Mouse (Mus musculus) CH12.LX (cell line): ENCODE measurements around the gene Mast3. TPM values are rescaled to one million over a fixed set of nuclear protein-coding genes. Genes with fewer than 3 reads are reported as not detected.

Source experiments
- DNase-seq: peaks from one replicate; pipeline ENCODE4 v3.0.0-alpha.2; 2013; ENCODE audit errors: extremely low read depth
- H3K27ac ChIP-seq: 2 replicates; pipeline ENCODE4 v1.5.1; 2012; ENCODE audit warnings: low read depth, mild to moderate bottlenecking, control low read depth, moderate library complexity; ENCODE audit not compliant: insufficient read depth
- H3K27me3 ChIP-seq: replicated peaks from 2 replicates; pipeline ENCODE3; 2012; ENCODE audit warnings: inconsistent platforms
- H3K36me3 ChIP-seq, 2 experiments: replicated peaks in 1 of 2; 2 replicates each; pipeline versions ENCODE3 to v1.6.1; 2012; ENCODE audit warnings: inconsistent platforms in 1 of 2, low read length in 1 of 2, mild to moderate bottlenecking in 1 of 2, mixed read lengths in 1 of 2, moderate library complexity in 1 of 2; ENCODE audit not compliant: control insufficient read depth in 1 of 2, insufficient read depth in 1 of 2
- H3K4me1 ChIP-seq, 2 experiments: 2 replicates each; pipeline ENCODE4 v1.6.1; 2012; ENCODE audit warnings: inconsistent platforms in 1 of 2, moderate library complexity in 1 of 2; ENCODE audit not compliant: insufficient read depth in 2 of 2, control insufficient read depth in 1 of 2
- H3K4me2 ChIP-seq: 2 replicates; pipeline ENCODE4 v1.6.1; 2012; ENCODE audit warnings: low read depth, mild to moderate bottlenecking, control low read depth; ENCODE audit not compliant: poor library complexity, insufficient read depth, severe bottlenecking
- H3K4me3 ChIP-seq, 3 experiments: fragments of 150-350 bp in 1 of 3; sonication (generic) in 1 of 3; replicated peaks in 1 of 3; 2 replicates each; pipeline versions ENCODE3 to v1.5.1; 2011 to 2012; ENCODE audit warnings: low read depth in 2 of 3, low read length in 2 of 3, mild to moderate bottlenecking in 2 of 3, moderate library complexity in 2 of 3, control low read depth in 1 of 3, improper control_type of control experiment in 1 of 3, inconsistent platforms in 1 of 3, mixed read lengths in 1 of 3; ENCODE audit not compliant: poor library complexity in 1 of 3
- H3K79me2 ChIP-seq: replicated peaks from 2 replicates; pipeline ENCODE4 v1.6.1; 2012; ENCODE audit warnings: mild to moderate bottlenecking, moderate library complexity; ENCODE audit not compliant: control insufficient read depth, poor library complexity, insufficient read depth, severe bottlenecking; ENCODE audit errors: extremely low read depth
- H3K9ac ChIP-seq: 2 replicates; pipeline ENCODE4 v1.6.1; 2012; ENCODE audit warnings: low read depth, mild to moderate bottlenecking, control low read depth, moderate library complexity; ENCODE audit not compliant: insufficient read depth
- H3K9me3 ChIP-seq: replicated peaks from 2 replicates; pipeline ENCODE3; 2012; ENCODE audit warnings: low read length, inconsistent platforms, mixed read lengths
- BHLHE40 ChIP-seq: IDR thresholded peaks from 2 replicates; pipeline ENCODE4 v1.6.1; 2011; ENCODE audit warnings: mild to moderate bottlenecking, low read depth, low read length, improper control_type of control experiment
- CHD2 ChIP-seq: IDR thresholded peaks from 2 replicates; pipeline ENCODE4 v1.6.1; 2011; ENCODE audit warnings: low read length, improper control_type of control experiment
- CTCF ChIP-seq, 2 experiments: IDR thresholded peaks in 1 of 2; conservative IDR thresholded peaks in 1 of 2; 2 replicates each; pipeline ENCODE4 v1.5.1; 2011 to 2012; ENCODE audit warnings: low read depth in 2 of 2, low read length in 2 of 2, improper control_type of control experiment in 1 of 2, inconsistent platforms in 1 of 2, mild to moderate bottlenecking in 1 of 2, moderate library complexity in 1 of 2
- E2F4 ChIP-seq: IDR thresholded peaks from 2 replicates; pipeline ENCODE4 v1.6.1; 2011; ENCODE audit warnings: low read depth, low read length, improper control_type of control experiment; ENCODE audit not compliant: insufficient replicate concordance
- EP300 ChIP-seq: IDR thresholded peaks from 2 replicates; pipeline ENCODE4 v1.6.1; 2011; ENCODE audit warnings: low read length, improper control_type of control experiment
- ETS1 ChIP-seq: conservative IDR thresholded peaks from 2 replicates; pipeline ENCODE4 v1.6.1; 2012; ENCODE audit warnings: low read depth, mild to moderate bottlenecking, inconsistent platforms, low read length, improper control_type of control experiment, moderate library complexity
- HCFC1 ChIP-seq: IDR thresholded peaks from 2 replicates; pipeline ENCODE4 v1.6.1; 2012; ENCODE audit warnings: low read depth, mild to moderate bottlenecking, inconsistent platforms, low read length, improper control_type of control experiment
- IRF4 ChIP-seq: IDR thresholded peaks from 2 replicates; pipeline ENCODE4 v1.6.1; 2014; ENCODE audit warnings: low read depth, mild to moderate bottlenecking, inconsistent platforms, low read length, improper control_type of control experiment
- JUN ChIP-seq: IDR thresholded peaks from 2 replicates; pipeline ENCODE4 v1.6.1; 2011; ENCODE audit warnings: low read depth, mild to moderate bottlenecking, low read length, improper control_type of control experiment, moderate library complexity; ENCODE audit not compliant: insufficient read depth
- MAFK ChIP-seq: IDR thresholded peaks from 2 replicates; pipeline ENCODE4 v1.6.1; 2011; ENCODE audit warnings: low read length, improper control_type of control experiment; ENCODE audit not compliant: insufficient replicate concordance
- MAX ChIP-seq: IDR thresholded peaks from 2 replicates; pipeline ENCODE4 v1.6.1; 2011; ENCODE audit warnings: low read length, improper control_type of control experiment
- MEF2A ChIP-seq: IDR thresholded peaks from 2 replicates; pipeline ENCODE4 v1.6.1; 2014; ENCODE audit warnings: low read depth, mild to moderate bottlenecking, inconsistent platforms, low read length, improper control_type of control experiment, borderline replicate concordance
- MXI1 ChIP-seq: IDR thresholded peaks from 2 replicates; pipeline ENCODE4 v1.6.1; 2011; ENCODE audit warnings: mild to moderate bottlenecking, low read depth, low read length, improper control_type of control experiment
- NELFE ChIP-seq: IDR thresholded peaks from 2 replicates; pipeline ENCODE4 v1.6.1; 2011; ENCODE audit warnings: low read depth, low read length, improper control_type of control experiment
- PAX5 ChIP-seq: IDR thresholded peaks from 2 replicates; pipeline ENCODE4 v1.6.1; 2012; ENCODE audit warnings: low read length, inconsistent platforms, mixed read lengths
- POLR2AphosphoS2 ChIP-seq: IDR thresholded peaks from 2 replicates; pipeline ENCODE4 v1.6.1; 2011; ENCODE audit warnings: low read depth, low read length, improper control_type of control experiment
- RAD21 ChIP-seq: IDR thresholded peaks from 2 replicates; pipeline ENCODE4 v1.6.1; 2011; ENCODE audit warnings: low read depth, mild to moderate bottlenecking, low read length, improper control_type of control experiment, moderate library complexity
- RCOR1 ChIP-seq: conservative IDR thresholded peaks from 2 replicates; pipeline ENCODE4 v1.6.1; 2012; ENCODE audit warnings: low read depth, mild to moderate bottlenecking, inconsistent platforms, low read length, improper control_type of control experiment
- SIN3A ChIP-seq: IDR thresholded peaks from 2 replicates; pipeline ENCODE4 v1.6.1; 2012; ENCODE audit warnings: low read length, improper control_type of control experiment, inconsistent platforms
- SMC3 ChIP-seq: IDR thresholded peaks from 2 replicates; pipeline ENCODE4 v1.6.1; 2011; ENCODE audit warnings: low read depth, low read length, improper control_type of control experiment
- TBP ChIP-seq: conservative IDR thresholded peaks from 2 replicates; pipeline ENCODE4 v1.6.1; 2011; ENCODE audit warnings: low read depth, low read length, improper control_type of control experiment
- USF1 ChIP-seq: IDR thresholded peaks from 2 replicates; pipeline ENCODE4 v1.6.1; 2014; ENCODE audit warnings: low read depth, mild to moderate bottlenecking, inconsistent platforms, low read length, improper control_type of control experiment
- USF2 ChIP-seq: conservative IDR thresholded peaks from 2 replicates; pipeline ENCODE4 v1.6.1; 2011; ENCODE audit warnings: low read depth, low read length, improper control_type of control experiment
- ZMIZ1 ChIP-seq: IDR thresholded peaks from 2 replicates; pipeline ENCODE4 v1.6.1; 2012; ENCODE audit warnings: low read depth, mild to moderate bottlenecking, inconsistent platforms, low read length, improper control_type of control experiment
- ZNF384 ChIP-seq: IDR thresholded peaks from 2 replicates; pipeline ENCODE4 v1.6.1; 2012; ENCODE audit warnings: low read depth, low read length, improper control_type of control experiment, inconsistent platforms
- dilution Hi-C: fragments of 300-500 bp; cut with MboI; formaldehyde crosslinking; loops from 2 replicates; pipeline ENCODE4 v1.14.3; 2020; ENCODE audit warnings: low sequenced_read_pairs; ENCODE audit not compliant: extremely low pct_unique_long_range_greater_than_20kb, extremely low pct_ligation_motif_present
- in situ Hi-C: fragments of 300-500 bp; cut with MboI; formaldehyde crosslinking; loops from 3 replicates; pipeline ENCODE4 v1.14.3; 2019; ENCODE audit warnings: low sequenced_read_pairs, low pct_ligation_motif_present, low pct_unique_long_range_greater_than_20kb, mixed read lengths
- polyA plus RNA-seq: library from polyadenylated mRNA; unstranded; fragments of >175 nt; gene quantifications from 2 replicates; pipeline ENCODE4 v1.2.1, GENCODE M21; 2012; ENCODE audit warnings: low read depth; ENCODE audit not compliant: insufficient read length
- total RNA-seq, 2 experiments: library from RNA; depleted of rRNA; stranded (reverse); fragments of 300-350 nt in 1 of 2; fragments of >200 nt in 1 of 2; gene quantifications; 2 replicates each; pipeline ENCODE4 v1.2.3; 2012 to 2014

The Mast3 gene
- total and polyA plus RNA-seq, 3 experiments = 7.0 to 23.4 (median 11.6) TPM

GRCm38 (mm10) chr8:70772890-70773289 is 32.0 kb downstream of the Mast3 start (continued):
- TF ChIP-seq ETS1 = peak; percentile 80
- no peak for TF ChIP-seq CHD2
- TF ChIP-seq MEF2A = 0 out of 2 replicates have a peak, but pooled peaks have one; percentile 54
- no peak for TF ChIP-seq PAX5
- TF ChIP-seq SMC3 = no peak
- TF ChIP-seq MAFK = no peak
- TF ChIP-seq ZNF384 = no peak
- peak; percentile 76 for TF ChIP-seq BHLHE40
- TF ChIP-seq POLR2AphosphoS2 = no peak
- TF ChIP-seq MAX = peak; percentile 88
- peak; percentile 80 for TF ChIP-seq EP300
- TF ChIP-seq NELFE = no peak
- TF ChIP-seq USF1 = no peak
- peak; percentile 92 for TF ChIP-seq SIN3A
- no peak for TF ChIP-seq CTCF (conservative IDR thresholded peaks at IDR 0.05 in 1 of 2, IDR thresholded peaks at IDR 0.05 in 1 of 2; ENCODE audit: low read depth in 2 of 2, low read length in 2 of 2)
- TF ChIP-seq USF2 = no peak
- TF ChIP-seq ZMIZ1 = no peak
- TF ChIP-seq RCOR1 = no peak
- no peak; the same call in 1 of the 2 replicates for TF ChIP-seq RAD21
- TF ChIP-seq E2F4 = no peak

- H3K4me1 ChIP-seq = peaks cover 61 to 82% of the 10 kb centered on the region in 2 experiments
- DNase-seq = no peak
- peaks cover 32 to 62% of the 10 kb centered on the region in 2 experiments for H3K36me3 ChIP-seq
- dilution Hi-C loops (no loop called here), in situ Hi-C loops (no loop called here)
- peak overlapping the region in 1 of 3 experiments; percentile 12 for H3K4me3 ChIP-seq
- no peaks in the 10 kb centered on the region for H3K9me3 ChIP-seq
- H3K27ac ChIP-seq = no peak overlapping the region
- no peak overlapping the region for H3K4me2 ChIP-seq
- 0 out of 2 replicates have a peak, but pooled peaks cover 7% of the 10 kb centered on the region for H3K79me2 ChIP-seq
- no peak overlapping the region for H3K9ac ChIP-seq
- no peaks in the 10 kb centered on the region for H3K27me3 ChIP-seq
- TF ChIP-seq JUN (no peak), TBP (no peak), PAX5 (no peak), MXI1 (no peak), E2F4 (no peak), HCFC1 (no peak), IRF4 (no peak)
- TF ChIP-seq, all 38 proteins: peak for 0
Measured at GRCm38 (mm10) chr8:70772075-70772474, 32.8 kb downstream of the Mast3 start.
